Mouse (Mus musculus): ENCODE data around the gene Ptprk. TPM values are rescaled to one million over a fixed set of nuclear protein-coding genes. Genes with fewer than 3 reads are reported as not detected.

Ptprk gene
- polyA plus RNA-seq, 1 experiment from 2014 or later: 20.0 TPM

DNA sequence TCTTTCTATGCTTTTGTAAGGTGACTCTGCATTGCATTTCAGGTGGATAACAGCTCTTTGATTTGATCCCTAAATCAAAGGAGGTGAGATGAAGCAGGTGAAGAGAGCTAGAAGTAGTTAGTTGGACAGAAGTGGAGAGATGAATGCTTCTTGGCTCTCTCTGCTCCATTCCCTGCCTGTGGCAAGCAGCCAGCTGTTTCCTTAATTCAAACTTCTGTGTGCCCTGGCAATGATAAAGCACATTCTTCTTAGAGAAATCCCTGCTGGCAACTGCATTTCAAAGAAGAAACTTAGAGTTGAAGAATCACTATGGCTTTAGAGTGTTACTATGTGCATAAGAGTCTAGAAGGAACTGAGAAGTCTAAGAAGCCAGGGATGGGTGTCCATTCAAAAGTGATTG is 89.6 kb downstream of the Ptprk start:
- no peak overlapping the region for H3K4me3 ChIP-seq

GRCm38 (mm10) chr10:28164746-28165145 is 90.1 kb downstream of the Ptprk start:
- H3K9ac ChIP-seq: no peak overlapping the region
- H3K27ac ChIP-seq: no peak overlapping the region
- peaks cover 12% of the 10 kb centered on the region for H3K4me1 ChIP-seq
- H3K36me3 ChIP-seq (ENCODE audit: poor library complexity, severe bottlenecking): no peaks in the 10 kb centered on the region
- H3K27me3 ChIP-seq: no peaks in the 10 kb centered on the region
- no peaks in the 10 kb centered on the region for H3K9me3 ChIP-seq (replicated peaks)
- H3K4me2 ChIP-seq: no peak overlapping the region
- no peak for ATAC-seq
- no peak overlapping the region for H3K4me3 ChIP-seq

More for the DNA sequence above, 89.6 kb downstream of the Ptprk start:
- Histone ChIP-seq H3K4me1 (peaks cover 12% of the 10 kb centered on the region), H3K36me3 (ENCODE audit: poor library complexity, severe bottlenecking) (no peaks in the 10 kb centered on the region), H3K9ac (no peak overlapping the region), H3K9me3 (replicated peaks) (no peaks in the 10 kb centered on the region), H3K4me2 (no peak overlapping the region), H3K27ac (no peak overlapping the region), H3K27me3 (no peaks in the 10 kb centered on the region)
- ATAC-seq: no peak

GRCm38 (mm10) chr10:28166610-28167009 is 92.0 kb downstream of the Ptprk start:
- Histone ChIP-seq H3K4me3 (no peak overlapping the region), H3K4me1 (peaks cover 12% of the 10 kb centered on the region), H3K36me3 (ENCODE audit: poor library complexity, severe bottlenecking) (no peaks in the 10 kb centered on the region), H3K4me2 (no peak overlapping the region), H3K9me3 (replicated peaks) (no peaks in the 10 kb centered on the region), H3K9ac (no peak overlapping the region), H3K27me3 (no peaks in the 10 kb centered on the region), H3K27ac (no peak overlapping the region)
- no peak for ATAC-seq
- WGBS: 79% methylated on average over 1 of the region's 1 CpGs

- H3K27me3 ChIP-seq: no peaks in the 10 kb centered on the region
- no peaks in the 10 kb centered on the region for H3K9me3 ChIP-seq (replicated peaks)
- no peak overlapping the region for H3K27ac ChIP-seq
- H3K4me2 ChIP-seq: no peak overlapping the region
- no peak overlapping the region for H3K4me3 ChIP-seq
- WGBS: 60% methylated on average over 2 of the region's 2 CpGs
- no peaks in the 10 kb centered on the region for H3K36me3 ChIP-seq (ENCODE audit: poor library complexity, severe bottlenecking)
- no peak for ATAC-seq
- peaks cover 12% of the 10 kb centered on the region for H3K4me1 ChIP-seq
- no peak overlapping the region for H3K9ac ChIP-seq
These were observed 92.5 kb downstream of the Ptprk start for GRCm38 (mm10) chr10:28167097-28167496.

- no peaks in the 10 kb centered on the region for H3K36me3 ChIP-seq (ENCODE audit: poor library complexity, severe bottlenecking)
- no peaks in the 10 kb centered on the region for H3K4me1 ChIP-seq
- H3K4me2 ChIP-seq: no peak overlapping the region
- H3K9ac ChIP-seq: no peak overlapping the region
- H3K9me3 ChIP-seq (replicated peaks): no peaks in the 10 kb centered on the region
- WGBS: 100% methylated on average over 1 of the region's 1 CpGs
- no peak overlapping the region for H3K4me3 ChIP-seq
- H3K27me3 ChIP-seq: no peaks in the 10 kb centered on the region
- H3K27ac ChIP-seq: no peak overlapping the region
- ATAC-seq: no peak
These were observed 96.6 kb downstream of the Ptprk start for GRCm38 (mm10) chr10:28171196-28171595.

GRCm38 (mm10) chr10:28178876-28179275 is 104.3 kb downstream of the Ptprk start:
- H3K27ac ChIP-seq: no peak overlapping the region
- ATAC-seq: no peak
- no peaks in the 10 kb centered on the region for H3K9me3 ChIP-seq (replicated peaks)
- no peaks in the 10 kb centered on the region for H3K27me3 ChIP-seq
- H3K36me3 ChIP-seq (ENCODE audit: poor library complexity, severe bottlenecking): no peaks in the 10 kb centered on the region
- 69% methylated on average over 4 of the region's 4 CpGs for WGBS
- H3K9ac ChIP-seq: no peak overlapping the region
- no peaks in the 10 kb centered on the region for H3K4me1 ChIP-seq
- no peak overlapping the region for H3K4me2 ChIP-seq
- H3K4me3 ChIP-seq: no peak overlapping the region

GRCm38 (mm10) chr10:28182081-28182480 is 107.5 kb downstream of the Ptprk start:
- Histone ChIP-seq H3K27ac (no peak overlapping the region), H3K9me3 (replicated peaks) (no peaks in the 10 kb centered on the region), H3K4me1 (no peaks in the 10 kb centered on the region), H3K4me3 (no peak overlapping the region), H3K4me2 (no peak overlapping the region), H3K36me3 (ENCODE audit: poor library complexity, severe bottlenecking) (no peaks in the 10 kb centered on the region), H3K9ac (no peak overlapping the region), H3K27me3 (no peaks in the 10 kb centered on the region)
- WGBS: 87% methylated on average over 3 of the region's 3 CpGs
- no peak for ATAC-seq

DNA sequence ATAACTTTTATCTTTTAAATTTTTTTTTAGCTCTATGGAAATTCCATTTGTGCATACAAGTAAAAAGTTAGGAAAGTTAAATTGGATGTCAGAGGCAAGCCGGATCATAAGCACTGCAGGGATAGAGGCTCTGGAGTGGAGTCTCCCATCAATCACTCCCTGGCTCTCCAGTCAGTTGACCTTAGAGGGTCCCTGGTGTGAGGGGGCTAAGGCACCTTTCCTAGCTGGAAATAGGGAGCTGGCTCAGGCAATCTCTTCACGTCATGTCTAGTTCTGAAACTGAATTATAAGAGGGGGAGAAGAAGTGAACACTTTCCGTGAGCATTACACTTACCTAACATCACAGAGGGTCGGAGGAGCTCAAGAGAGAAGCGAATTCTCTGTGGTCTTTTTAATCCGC is 110.1 kb downstream of the Ptprk start:
- Histone ChIP-seq H3K36me3 (ENCODE audit: poor library complexity, severe bottlenecking) (no peaks in the 10 kb centered on the region), H3K4me1 (no peaks in the 10 kb centered on the region), H3K4me3 (no peak overlapping the region), H3K9ac (no peak overlapping the region), H3K27ac (no peak overlapping the region), H3K4me2 (no peak overlapping the region), H3K27me3 (no peaks in the 10 kb centered on the region), H3K9me3 (replicated peaks) (no peaks in the 10 kb centered on the region)
- no peak for ATAC-seq
- WGBS: 86% methylated on average over 6 of the region's 6 CpGs

DNA sequence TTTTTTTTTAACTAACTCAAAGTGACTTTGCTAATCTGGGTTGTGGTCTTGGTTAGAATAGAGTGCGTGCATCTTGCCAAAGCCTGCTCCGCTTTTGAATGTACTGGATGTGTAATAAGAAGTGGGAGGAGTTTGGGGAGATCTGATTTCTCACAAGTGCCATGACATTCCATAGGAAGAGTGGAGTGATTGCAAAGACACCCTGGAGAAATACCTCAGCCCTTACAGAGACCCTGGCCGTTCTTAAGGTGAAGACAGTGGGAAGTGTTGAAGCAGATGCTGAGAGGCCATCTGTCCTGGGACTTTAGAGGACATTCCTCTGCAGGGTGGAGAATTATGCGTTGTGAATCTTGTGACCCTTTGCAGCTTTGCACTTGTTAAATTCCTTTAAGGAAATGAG is 110.7 kb downstream of the Ptprk start:
- no peak overlapping the region for H3K9ac ChIP-seq
- no peaks in the 10 kb centered on the region for H3K4me1 ChIP-seq
- H3K27me3 ChIP-seq: no peaks in the 10 kb centered on the region
- ATAC-seq: no peak
- H3K4me3 ChIP-seq: no peak overlapping the region
- no peak overlapping the region for H3K27ac ChIP-seq
- H3K9me3 ChIP-seq (replicated peaks): no peaks in the 10 kb centered on the region
- no peaks in the 10 kb centered on the region for H3K36me3 ChIP-seq (ENCODE audit: poor library complexity, severe bottlenecking)
- WGBS: 80% methylated on average over 4 of the region's 4 CpGs
- no peak overlapping the region for H3K4me2 ChIP-seq

GRCm38 (mm10) chr10:28186018-28186800 is 111.6 kb downstream of the Ptprk start:
- Histone ChIP-seq H3K9ac (no peak overlapping the region), H3K4me3 (no peak overlapping the region), H3K4me2 (no peak overlapping the region), H3K9me3 (replicated peaks) (no peaks in the 10 kb centered on the region), H3K36me3 (ENCODE audit: poor library complexity, severe bottlenecking) (no peaks in the 10 kb centered on the region), H3K4me1 (no peaks in the 10 kb centered on the region), H3K27me3 (no peaks in the 10 kb centered on the region), H3K27ac (no peak overlapping the region)
- 76% methylated on average over 4 of the region's 4 CpGs for WGBS
- no peak for ATAC-seq

DNA sequence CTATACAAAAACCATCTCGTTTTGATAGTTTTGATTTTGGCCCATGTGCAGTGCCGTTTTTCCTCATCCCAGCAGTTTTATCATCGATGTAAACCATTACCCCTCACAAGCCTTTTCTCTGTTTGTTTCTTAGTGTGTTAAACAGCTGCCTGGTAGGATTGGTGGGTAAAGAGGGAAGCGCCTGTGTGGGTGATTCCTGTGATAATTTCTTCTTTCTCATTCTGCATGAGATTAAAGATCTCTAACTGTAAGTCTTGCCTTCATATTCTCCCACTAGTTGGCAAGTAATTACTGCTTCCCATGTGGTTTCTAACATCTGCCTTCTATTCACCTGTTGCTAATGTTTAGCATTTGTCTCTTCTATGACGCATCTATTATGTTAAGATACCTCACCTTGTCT is 116.8 kb downstream of the Ptprk start:
- H3K27ac ChIP-seq: no peak overlapping the region
- no peaks in the 10 kb centered on the region for H3K27me3 ChIP-seq
- 89% methylated on average over 5 of the region's 5 CpGs for WGBS
- ATAC-seq: no peak
- H3K9ac ChIP-seq: no peak overlapping the region
- no peaks in the 10 kb centered on the region for H3K9me3 ChIP-seq (replicated peaks)
- H3K4me3 ChIP-seq: no peak overlapping the region
- no peaks in the 10 kb centered on the region for H3K36me3 ChIP-seq (ENCODE audit: poor library complexity, severe bottlenecking)
- H3K4me2 ChIP-seq: no peak overlapping the region
- H3K4me1 ChIP-seq: no peaks in the 10 kb centered on the region

DNA sequence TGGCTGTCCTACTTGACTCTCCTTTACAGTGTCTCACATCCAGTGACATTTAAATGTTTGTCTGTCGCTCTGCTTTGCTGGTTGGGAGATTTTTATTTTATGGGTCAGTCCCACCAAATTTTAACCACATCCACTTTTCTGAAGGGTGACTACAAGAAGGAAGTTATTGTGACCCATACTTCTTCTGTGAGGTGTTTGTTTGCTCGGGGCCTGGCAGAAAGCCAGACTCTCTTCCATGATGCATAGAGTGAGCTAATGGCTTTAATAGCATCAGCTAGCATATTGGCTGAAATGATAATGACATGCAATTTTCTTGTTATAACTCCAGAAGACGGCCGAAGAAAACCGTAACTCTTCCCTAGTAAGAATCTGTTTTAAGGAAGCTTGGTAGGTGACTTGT is 119.0 kb downstream of the Ptprk start:
- no peak for ATAC-seq
- no peak overlapping the region for H3K9ac ChIP-seq
- 82% methylated on average over 5 of the region's 5 CpGs for WGBS

DNA sequence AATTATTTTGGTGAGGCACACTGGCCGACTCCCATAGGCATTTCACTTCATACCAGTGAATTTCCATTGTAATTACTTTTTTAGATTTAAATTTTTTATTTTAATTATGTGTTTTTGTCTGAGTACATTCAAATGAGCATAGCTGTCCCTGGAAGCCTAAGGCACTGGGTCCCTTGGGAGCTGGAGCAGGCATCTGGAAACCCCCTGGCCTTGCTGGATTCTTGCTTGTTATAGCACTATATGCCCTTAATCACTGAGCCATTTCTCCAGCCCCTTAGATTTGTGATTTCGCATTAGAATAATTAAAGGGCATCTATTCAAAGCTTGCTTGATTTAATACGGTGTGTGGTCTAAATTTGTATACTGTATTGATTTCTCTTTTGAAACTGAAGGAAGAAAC is 126.0 kb downstream of the Ptprk start:
- ATAC-seq: no peak
- 89% methylated on average over 3 of the region's 3 CpGs for WGBS

More for the DNA sequence above, 119.0 kb downstream of the Ptprk start:
- H3K27me3 ChIP-seq: no peaks in the 10 kb centered on the region
- H3K4me3 ChIP-seq: no peak overlapping the region
- H3K27ac ChIP-seq: no peak overlapping the region
- H3K4me1 ChIP-seq: no peaks in the 10 kb centered on the region
- no peaks in the 10 kb centered on the region for H3K9me3 ChIP-seq (replicated peaks)
- no peaks in the 10 kb centered on the region for H3K36me3 ChIP-seq (ENCODE audit: poor library complexity, severe bottlenecking)
- H3K4me2 ChIP-seq: no peak overlapping the region

More for the DNA sequence above, 126.0 kb downstream of the Ptprk start:
- H3K9ac ChIP-seq: no peak overlapping the region
- H3K4me1 ChIP-seq: no peaks in the 10 kb centered on the region
- H3K4me3 ChIP-seq: no peak overlapping the region
- no peak overlapping the region for H3K4me2 ChIP-seq
- H3K27ac ChIP-seq: no peak overlapping the region
- no peaks in the 10 kb centered on the region for H3K9me3 ChIP-seq (replicated peaks)
- H3K27me3 ChIP-seq: no peaks in the 10 kb centered on the region
- no peaks in the 10 kb centered on the region for H3K36me3 ChIP-seq (ENCODE audit: poor library complexity, severe bottlenecking)
